Mouse (Mus musculus) embryonic facial prominence, embryonic 10.5 days (tissue): Measurements from ENCODE around the gene A730049H05Rik. TPM values are rescaled to one million over a fixed set of nuclear protein-coding genes. Genes with fewer than 3 reads are reported as not detected.

Experiments
- DNase-seq: peaks from one replicate; pipeline ENCODE4 v3.0.0-alpha.2; 2017; ENCODE audit warnings: low spot score
- H3K27ac ChIP-seq: fragments of 300-500 bp; sonication (generic); replicated peaks from 2 replicates; pipeline ENCODE4 v1.5.1; 2016; ENCODE audit warnings: mild to moderate bottlenecking
- H3K27me3 ChIP-seq: fragments of 300-500 bp; sonication (generic); replicated peaks from 2 replicates; pipeline ENCODE4 v1.6.1; 2016; ENCODE audit warnings: low read depth, mild to moderate bottlenecking; ENCODE audit not compliant: poor library complexity, severe bottlenecking
- H3K36me3 ChIP-seq: fragments of 300-500 bp; sonication (generic); replicated peaks from 2 replicates; pipeline ENCODE4 v1.6.1; 2016; ENCODE audit warnings: mild to moderate bottlenecking, moderate library complexity
- H3K4me1 ChIP-seq: fragments of 300-500 bp; sonication (generic); 2 replicates; pipeline ENCODE4 v1.6.1; 2016
- H3K4me3 ChIP-seq: fragments of 300-500 bp; sonication (generic); 2 replicates; pipeline ENCODE4 v1.5.1; 2016; ENCODE audit warnings: mild to moderate bottlenecking, moderate library complexity
- H3K9me3 ChIP-seq: fragments of 300-500 bp; sonication (generic); 2 replicates; pipeline ENCODE4 v1.6.1; 2016; ENCODE audit warnings: mild to moderate bottlenecking
- WGBS: fragments of 180-500 bp; shearing (Covaris S2); methylation state at CpG from one replicate; pipeline ENCODE4 v1.1.7; 2016; 5-methylcytosine and 5-hydroxymethylcytosine counted together
- polyA plus RNA-seq: library from polyadenylated mRNA; unstranded; fragments of >200 nt; fragmentation: Nextera tagmentation; extraction: Ambion mirVana; gene quantifications from 2 replicates; pipeline ENCODE4 v1.2.1, GENCODE M21; 2016

A730049H05Rik gene
- polyA plus RNA-seq = 1.5 TPM in 2 replicates

DNA sequence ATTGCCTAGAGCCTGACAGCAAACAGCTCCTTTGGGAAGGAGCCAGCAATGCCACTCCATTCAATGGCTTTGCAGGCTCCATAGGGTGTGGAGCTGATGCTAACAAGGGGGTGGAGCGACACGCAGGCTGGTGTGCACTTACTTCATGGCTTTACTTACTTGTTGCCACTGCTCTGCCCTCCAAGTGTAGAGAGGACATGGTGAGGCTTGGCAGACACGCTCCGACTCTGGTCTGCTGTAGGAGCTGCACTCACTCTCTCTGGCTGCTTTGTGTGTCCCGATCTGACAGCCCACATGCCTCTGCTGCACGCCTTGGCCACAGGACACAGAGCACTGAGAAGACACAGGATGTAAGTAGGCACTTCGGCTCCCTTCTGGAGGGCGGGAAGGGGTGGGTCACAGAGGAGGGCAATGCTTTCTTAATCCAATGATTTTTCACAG lies at the start of gene A730049H05Rik:
Gene A730049H05Rik, plus strand, starts transcription at position 168 of the 441 bp plus-strand sequence.
- no peaks in the 10 kb centered on the region for H3K36me3 ChIP-seq
- DNase-seq = peak; percentile 18
- 16% methylated on average over 8 of the region's 8 CpGs for WGBS
- no peak within 1 kb of the TSS for H3K27ac ChIP-seq
- H3K4me1 ChIP-seq = peaks cover 12% of the 10 kb centered on the region
- H3K27me3 ChIP-seq = no peaks in the 10 kb centered on the region; the same call in 1 of the 2 replicates
- H3K9me3 ChIP-seq = no peaks in the 10 kb centered on the region
- H3K4me3 ChIP-seq = peak within 1 kb of the TSS; percentile 28

DNA sequence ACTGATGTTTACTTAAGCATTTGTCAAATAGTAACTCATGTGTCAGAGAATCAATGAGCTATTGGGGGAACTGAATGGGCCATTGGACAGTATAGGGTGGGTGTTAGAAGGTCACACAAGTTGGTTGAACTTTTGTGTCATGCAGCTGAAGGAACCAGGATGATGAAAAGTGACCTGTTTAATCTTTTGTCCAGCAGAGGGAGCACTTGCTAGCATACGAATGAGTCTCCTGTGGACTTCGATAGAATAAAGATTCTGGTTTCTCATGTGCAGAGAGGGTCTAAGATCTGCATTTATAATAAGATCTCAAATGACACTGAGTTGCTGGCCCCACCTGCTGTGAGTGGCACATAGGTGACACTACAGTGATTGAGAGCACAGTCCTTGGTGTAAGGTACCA lies 39.9 kb upstream of the A730049H05Rik start:
- no peak overlapping the region for H3K4me3 ChIP-seq
- peaks cover 10% of the 10 kb centered on the region for H3K4me1 ChIP-seq
- H3K9me3 ChIP-seq = no peaks in the 10 kb centered on the region
- H3K27me3 ChIP-seq = no peaks in the 10 kb centered on the region
- H3K36me3 ChIP-seq = no peaks in the 10 kb centered on the region
- no peak overlapping the region for H3K27ac ChIP-seq
- no peak for DNase-seq
- 41% methylated on average over 2 of the region's 2 CpGs for WGBS

DNA sequence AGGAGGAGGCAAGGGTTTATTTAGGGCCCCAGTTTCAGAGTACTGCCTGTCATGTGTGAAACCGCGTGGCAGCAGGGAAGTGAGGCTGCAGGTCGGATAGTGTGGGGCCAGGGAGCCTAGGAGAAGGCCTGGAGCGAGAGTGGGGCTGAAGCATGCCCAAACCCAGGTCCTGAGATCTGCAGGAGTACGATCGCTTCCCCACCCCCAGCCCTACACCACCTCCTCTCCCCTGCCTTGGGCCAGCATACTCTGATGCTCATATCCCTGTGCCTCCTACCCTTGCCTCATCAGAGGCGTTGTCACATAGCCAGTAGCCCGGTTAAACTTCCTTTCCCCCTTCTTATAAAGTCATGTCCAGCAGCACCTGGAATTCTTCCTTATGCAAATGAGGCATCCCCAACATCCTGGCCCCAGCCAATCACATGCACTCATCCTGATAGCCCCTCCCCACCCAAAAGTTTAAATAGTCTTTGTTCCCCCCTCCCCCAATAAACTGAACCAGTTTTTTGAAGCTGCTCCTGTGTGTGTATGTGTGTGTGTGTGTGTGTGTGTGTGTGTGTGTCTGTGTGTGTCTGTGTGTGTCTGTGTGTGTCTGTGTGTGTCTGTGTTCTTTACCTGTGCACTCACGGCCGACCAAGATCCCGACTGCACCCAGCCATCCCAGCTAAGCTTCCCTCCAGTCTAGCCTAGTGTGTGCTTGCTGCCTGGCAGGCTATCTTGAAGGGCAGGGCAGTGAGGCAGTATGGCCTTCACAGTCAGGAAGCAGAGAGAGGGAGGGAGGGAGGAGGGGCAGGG lies 36.9 kb upstream of the A730049H05Rik start:
- no peaks in the 10 kb centered on the region for H3K9me3 ChIP-seq
- no peak overlapping the region for H3K4me3 ChIP-seq
- 78% methylated on average over 11 of the region's 11 CpGs for WGBS
- no peak overlapping the region for H3K27ac ChIP-seq
- DNase-seq = peak; percentile 38
- no peaks in the 10 kb centered on the region for H3K36me3 ChIP-seq
- H3K4me1 ChIP-seq = peaks cover 10% of the 10 kb centered on the region
- H3K27me3 ChIP-seq = no peaks in the 10 kb centered on the region

DNA sequence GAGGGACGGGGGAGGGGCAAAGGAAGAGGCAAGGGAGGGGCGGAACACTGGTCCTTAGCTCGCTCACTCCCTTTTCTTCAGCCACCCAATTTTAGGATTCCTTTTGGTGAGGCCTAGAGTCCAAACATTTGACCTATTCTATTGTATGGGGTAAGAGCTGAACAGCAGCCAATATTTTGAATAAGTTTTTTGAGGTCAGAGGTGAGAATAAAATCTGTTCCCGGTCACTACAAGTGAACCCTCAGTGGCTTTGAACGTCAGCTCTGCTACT lies 36.4 kb upstream of the A730049H05Rik start:
- Histone ChIP-seq H3K27ac (no peak overlapping the region), H3K27me3 (no peaks in the 10 kb centered on the region), H3K36me3 (no peaks in the 10 kb centered on the region), H3K4me1 (peaks cover 10% of the 10 kb centered on the region), H3K9me3 (no peaks in the 10 kb centered on the region), H3K4me3 (no peak overlapping the region)
- WGBS = 45% methylated on average over 5 of the region's 5 CpGs
- DNase-seq = no peak

DNA sequence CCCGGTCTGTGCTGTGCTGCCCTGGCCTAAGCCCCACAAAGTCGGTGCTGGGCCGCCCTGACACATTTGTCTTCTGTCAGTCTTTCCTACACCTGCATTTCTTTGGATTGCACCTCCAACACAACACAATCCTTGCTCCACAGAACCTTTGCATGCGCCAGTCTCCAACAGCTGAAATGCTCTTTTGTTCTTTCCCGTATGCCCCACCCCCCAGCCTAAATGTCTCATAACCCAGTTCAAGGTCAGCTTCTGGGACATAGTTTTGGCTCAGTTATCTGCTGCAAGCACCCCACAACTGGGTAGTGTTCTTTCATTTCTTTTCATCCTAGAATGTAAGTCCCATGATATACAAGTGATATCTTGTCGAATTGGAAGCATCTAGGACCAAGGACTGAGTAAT lies 34.8 kb upstream of the A730049H05Rik start:
- no peak overlapping the region for H3K4me3 ChIP-seq
- H3K4me1 ChIP-seq = peaks cover 15% of the 10 kb centered on the region
- H3K36me3 ChIP-seq = no peaks in the 10 kb centered on the region
- DNase-seq = no peak
- 90% methylated on average over 6 of the region's 6 CpGs for WGBS
- H3K27ac ChIP-seq = no peak overlapping the region
- H3K9me3 ChIP-seq = no peaks in the 10 kb centered on the region
- peaks cover 15% of the 10 kb centered on the region for H3K27me3 ChIP-seq

DNA sequence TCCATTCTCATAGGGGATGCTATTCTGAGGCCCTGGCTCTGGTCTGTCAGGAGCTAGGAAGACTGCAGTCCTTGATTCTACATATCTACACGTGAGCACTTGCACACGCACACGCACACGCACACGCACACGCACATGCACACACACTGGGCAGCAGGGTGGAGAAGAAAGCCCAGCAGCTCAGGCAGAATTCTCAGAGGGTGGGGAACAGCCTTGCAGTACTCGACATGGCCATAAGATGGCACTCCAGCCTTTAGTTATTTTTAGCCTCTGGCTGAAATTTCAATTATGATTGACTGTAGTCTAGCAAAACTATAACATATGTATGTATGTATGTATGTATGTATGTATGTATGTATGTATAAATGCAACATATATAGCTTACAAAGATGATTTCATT lies 31.5 kb upstream of the A730049H05Rik start:
- H3K9me3 ChIP-seq = no peaks in the 10 kb centered on the region
- peaks cover 18% of the 10 kb centered on the region for H3K27me3 ChIP-seq
- H3K27ac ChIP-seq = no peak overlapping the region
- H3K4me1 ChIP-seq = peaks cover 20% of the 10 kb centered on the region
- DNase-seq = peak; percentile 55
- peaks cover 2% of the 10 kb centered on the region; the same call in 1 of the 2 replicates for H3K36me3 ChIP-seq
- H3K4me3 ChIP-seq = no peak overlapping the region
- WGBS = 12% methylated on average over 7 of the region's 7 CpGs

DNA sequence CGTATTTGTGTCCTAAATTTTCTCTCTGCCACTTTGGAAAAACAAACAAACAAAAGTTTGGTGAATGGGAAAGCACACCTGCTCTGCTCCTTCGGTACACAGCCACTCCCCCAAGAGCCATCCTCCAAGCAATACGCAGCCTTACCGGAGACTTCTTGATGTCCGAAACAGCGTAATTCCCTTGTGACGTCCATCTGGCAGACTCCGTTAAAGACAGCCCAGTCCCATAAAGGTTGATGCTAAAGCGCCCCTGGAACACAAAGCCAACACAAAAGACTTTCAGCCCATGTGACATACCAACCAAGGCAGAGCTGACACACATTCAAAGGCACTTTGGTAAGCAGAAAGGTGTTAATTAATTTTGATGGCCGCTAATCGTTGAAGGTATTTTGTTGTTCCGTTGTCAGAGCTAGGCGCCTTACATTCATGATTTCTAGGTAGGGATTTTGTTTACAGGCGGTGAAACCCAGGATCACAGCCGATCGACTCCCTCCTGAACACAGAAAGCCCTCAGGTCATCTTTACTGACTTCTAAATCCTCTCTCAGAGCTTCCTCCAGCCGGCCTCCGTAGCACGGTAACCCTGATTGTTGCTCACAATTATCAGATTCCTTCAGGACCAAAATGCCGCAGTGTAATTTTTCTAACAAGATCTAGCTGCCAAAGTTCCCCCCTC lies 29.4 kb upstream of the A730049H05Rik start:
- 3% methylated on average over 20 of the region's 20 CpGs for WGBS
- H3K27me3 ChIP-seq = peaks cover 21% of the 10 kb centered on the region
- H3K4me1 ChIP-seq = peaks cover 17% of the 10 kb centered on the region
- no peaks in the 10 kb centered on the region for H3K9me3 ChIP-seq
- DNase-seq = no peak
- H3K4me3 ChIP-seq = peak overlapping the region; percentile 51
- H3K36me3 ChIP-seq = peaks cover 2% of the 10 kb centered on the region; the same call in 1 of the 2 replicates
- H3K27ac ChIP-seq = peak overlapping the region; percentile 45

DNA sequence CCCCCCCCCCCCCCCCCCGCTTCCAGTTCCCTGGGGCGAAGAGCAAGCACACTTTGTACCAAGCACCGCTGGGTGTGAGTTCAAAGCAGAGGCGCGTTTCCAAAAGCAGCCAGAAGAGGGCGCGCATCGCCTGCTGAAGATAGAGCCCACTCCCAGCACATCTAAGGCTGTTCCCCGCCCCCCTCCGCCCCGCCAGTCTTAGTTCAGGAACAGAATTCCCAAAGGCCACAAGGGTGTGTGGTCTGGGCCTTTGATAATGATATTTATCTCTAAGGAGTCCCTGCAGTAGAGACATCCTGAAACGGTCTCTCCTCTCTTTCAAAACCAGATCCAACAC lies 28.9 kb upstream of the A730049H05Rik start:
- peak; percentile 93 for DNase-seq
- H3K9me3 ChIP-seq = no peaks in the 10 kb centered on the region
- H3K27me3 ChIP-seq = peaks cover 21% of the 10 kb centered on the region
- under 1% methylated on average over 11 of the region's 12 CpGs for WGBS
- peaks cover 2% of the 10 kb centered on the region; the same call in 1 of the 2 replicates for H3K36me3 ChIP-seq
- H3K27ac ChIP-seq = peak overlapping the region; percentile 45; the same call in 1 of the 2 replicates
- H3K4me1 ChIP-seq = peaks cover 17% of the 10 kb centered on the region
- peak overlapping the region; percentile 51 for H3K4me3 ChIP-seq

DNA sequence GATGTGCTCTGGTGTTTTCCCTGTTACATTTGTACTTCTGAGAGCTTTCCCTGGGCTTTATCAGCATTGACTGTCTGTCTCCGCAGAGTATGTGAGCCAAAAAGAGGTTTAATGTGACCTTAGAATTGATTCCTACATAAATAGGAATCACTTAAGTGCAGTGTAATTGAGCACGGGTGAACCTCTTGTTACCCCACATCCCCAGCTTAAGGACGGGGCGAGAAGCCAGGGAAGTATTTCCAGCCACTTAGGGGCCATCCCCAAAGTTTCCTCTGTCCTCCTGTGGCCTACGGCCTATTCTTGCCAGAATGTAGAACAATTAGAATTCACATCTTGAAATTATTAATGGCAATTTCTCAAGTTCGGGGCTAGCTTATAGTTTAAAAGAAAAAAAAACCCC lies 22.5 kb upstream of the A730049H05Rik start:
- DNase-seq = peak; percentile 18
- WGBS = 64% methylated on average over 6 of the region's 6 CpGs
- H3K27ac ChIP-seq = no peak overlapping the region
- peaks cover 36% of the 10 kb centered on the region for H3K36me3 ChIP-seq
- 0 out of 2 replicates have a peak, but pooled peaks cover 4% of the 10 kb centered on the region for H3K27me3 ChIP-seq
- no peaks in the 10 kb centered on the region for H3K9me3 ChIP-seq
- H3K4me1 ChIP-seq = peaks cover 9% of the 10 kb centered on the region; the same call in 1 of the 2 replicates
- no peak overlapping the region for H3K4me3 ChIP-seq

DNA sequence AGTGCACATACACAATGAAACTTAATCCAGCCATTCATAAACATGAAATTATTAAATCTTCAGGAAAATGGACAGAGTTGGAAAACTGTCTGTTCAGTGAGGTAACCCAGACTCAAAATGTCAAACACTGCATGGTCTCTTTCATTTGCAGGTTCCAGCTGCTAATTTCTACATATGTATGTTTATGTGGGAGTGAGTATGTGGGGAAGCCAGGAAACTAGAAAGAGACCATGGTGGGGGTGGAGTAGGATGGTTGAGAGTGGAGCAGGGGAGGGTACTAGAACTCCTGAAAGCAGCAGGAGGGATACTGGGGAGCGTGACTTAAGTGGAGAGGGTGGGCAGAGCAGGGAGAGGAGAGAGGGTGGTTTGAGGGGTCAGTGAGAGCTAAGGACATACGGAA lies 14.8 kb upstream of the A730049H05Rik start:
- Histone ChIP-seq H3K27ac (no peak overlapping the region), H3K4me3 (no peak overlapping the region), H3K9me3 (no peaks in the 10 kb centered on the region), H3K36me3 (peaks cover 33% of the 10 kb centered on the region), H3K4me1 (no peaks in the 10 kb centered on the region), H3K27me3 (no peaks in the 10 kb centered on the region)
- no peak for DNase-seq
- 85% methylated on average over 2 of the region's 2 CpGs for WGBS

DNA sequence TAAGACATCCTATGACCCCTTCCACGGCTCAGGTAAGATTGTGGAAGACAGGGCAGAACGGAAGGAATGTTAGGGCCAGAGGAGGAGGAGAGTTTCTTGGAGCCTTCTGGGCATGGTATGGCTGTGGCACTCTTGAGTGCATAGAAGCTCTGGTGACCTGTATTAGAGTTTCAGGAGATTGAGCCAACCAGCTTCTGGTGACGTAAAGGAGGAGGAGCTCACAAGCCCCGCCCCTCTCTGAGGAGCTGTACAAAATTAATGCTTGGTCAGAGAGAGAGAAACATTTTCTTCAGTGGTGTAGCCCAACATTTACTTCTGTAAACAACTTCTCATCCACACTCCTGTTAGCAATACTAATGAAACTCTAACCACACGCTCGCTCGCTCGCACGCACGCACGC lies 13.9 kb upstream of the A730049H05Rik start:
- H3K36me3 ChIP-seq = peaks cover 33% of the 10 kb centered on the region
- no peaks in the 10 kb centered on the region for H3K27me3 ChIP-seq
- no peak for DNase-seq
- no peaks in the 10 kb centered on the region for H3K9me3 ChIP-seq
- 92% methylated on average over 11 of the region's 11 CpGs for WGBS
- no peak overlapping the region for H3K27ac ChIP-seq
- no peaks in the 10 kb centered on the region for H3K4me1 ChIP-seq
- H3K4me3 ChIP-seq = no peak overlapping the region

DNA sequence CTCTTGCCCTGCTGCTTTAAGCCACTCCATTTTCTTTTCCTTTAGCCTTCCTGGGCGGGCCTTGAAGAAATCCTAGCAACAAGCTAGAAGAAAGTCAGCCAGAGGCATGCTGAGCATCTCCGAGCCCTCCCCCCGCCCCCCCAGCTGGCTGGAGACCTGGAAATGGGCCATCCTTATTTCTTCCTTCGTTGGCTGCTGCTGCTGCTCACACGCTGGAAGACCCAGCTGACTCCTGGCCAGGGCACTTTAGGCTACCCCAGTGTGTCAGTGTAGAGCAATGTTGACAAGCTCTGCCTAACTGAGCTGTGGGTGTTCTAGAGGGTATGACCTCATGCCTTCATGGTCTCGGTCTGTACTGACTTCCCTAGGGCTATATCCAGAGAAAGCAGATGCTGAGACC lies 13.1 kb upstream of the A730049H05Rik start:
- H3K9me3 ChIP-seq = no peaks in the 10 kb centered on the region
- DNase-seq = no peak
- WGBS = 78% methylated on average over 6 of the region's 6 CpGs

More for the DNA sequence above, 13.1 kb upstream of the A730049H05Rik start:
- H3K4me3 ChIP-seq = no peak overlapping the region
- peaks cover 28% of the 10 kb centered on the region for H3K36me3 ChIP-seq
- H3K27me3 ChIP-seq = no peaks in the 10 kb centered on the region
- H3K27ac ChIP-seq = no peak overlapping the region
- no peaks in the 10 kb centered on the region for H3K4me1 ChIP-seq
